Comparison of ENCODE assay signal across 9 mouse cellular contexts in the genomic region with DNA sequence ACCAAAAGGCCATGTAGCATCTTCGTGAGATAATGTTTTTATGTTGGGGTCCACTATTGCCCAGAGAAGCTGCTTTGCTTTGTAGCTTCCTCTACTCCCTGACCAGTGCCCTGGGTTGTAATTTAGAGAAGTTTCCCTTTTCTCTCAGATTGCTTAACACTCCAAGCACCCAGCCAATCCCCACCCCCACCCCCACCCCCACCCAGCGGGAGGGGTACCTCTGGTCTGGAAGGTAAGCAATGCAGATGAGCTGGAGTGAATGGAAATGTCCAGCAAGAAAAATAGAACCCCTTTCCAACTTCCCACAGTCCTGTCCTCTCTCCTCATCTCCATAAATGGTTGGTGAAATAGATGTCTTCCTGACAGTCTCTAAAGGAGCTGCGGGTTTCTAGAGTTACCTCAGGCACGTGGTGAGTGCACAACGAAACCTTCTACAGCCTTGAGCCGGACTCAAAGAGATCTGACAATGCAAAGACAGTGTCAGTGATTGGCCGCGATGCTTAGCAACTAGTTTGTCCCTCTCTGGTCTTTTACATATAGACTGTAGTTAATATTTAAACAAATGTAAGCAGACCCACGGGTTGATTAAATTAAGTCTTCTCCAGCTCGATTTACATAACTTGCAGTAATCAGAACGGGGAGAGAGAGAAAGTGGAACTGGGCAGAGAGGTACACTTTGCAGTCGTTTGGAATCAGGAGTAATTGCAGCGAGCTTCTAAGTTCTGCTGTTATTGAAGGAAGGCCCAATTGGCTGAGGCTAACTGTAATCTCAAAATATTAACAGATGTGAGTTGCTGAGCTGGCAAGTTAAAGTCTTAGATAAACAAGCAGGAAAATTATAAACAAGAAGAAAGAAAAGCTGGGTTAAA.
DNase-seq lines count a peak whose midpoint lies in the region; ATAC-seq lines count a peak whose summit lies in the region.
"Had no signal": no experiment of that assay in that cellular context is flagged by ENCODE, and none has a peak within 500 bp of the region (broad histone marks: within the 10 kb centered on the region; RNA-seq: fewer than 3 reads in every experiment).

No protein-coding gene starts in this region.

- 7% methylated on average over 13 of the region's 13 CpGs for WGBS in embryonic facial prominence, embryonic 13.5 days

- 0 out of 2 replicates have a peak, but pooled peaks cover 9% of the 10 kb centered on the region for H3K27me3 ChIP-seq in embryonic facial prominence, embryonic 13.5 days

- H3K4me1 ChIP-seq in embryonic facial prominence, embryonic 13.5 days = peaks cover 17% of the 10 kb centered on the region

- H3K36me3 ChIP-seq in embryonic facial prominence, embryonic 13.5 days = no peaks in the 10 kb centered on the region

- H3K4me2 ChIP-seq in embryonic facial prominence, embryonic 13.5 days = peak overlapping the region; percentile 66

- ATAC-seq in embryonic facial prominence, embryonic 13.5 days (ENCODE audit: insufficient number of reproducible peaks, insufficient read depth, low FRiP score, low TSS enrichment, low read depth) = no peak
- ATAC-seq in megakaryocyte, adult 5-6 weeks (ENCODE audit: poor library complexity, severe bottlenecking) = peak; percentile 67

- 0 out of 2 replicates have a peak, but pooled peaks cover 3% of the 10 kb centered on the region for H3K9me3 ChIP-seq in embryonic facial prominence, embryonic 13.5 days

- peak; percentile 47 for DNase-seq in ZHBTc4 (ENCODE audit: low read depth, low spot score)
- DNase-seq in kidney, adult 18-20 months = peak; percentile 39
- DNase-seq in frontal cortex, postnatal 10 days (ENCODE audit: low spot score in 2 of 2) = no peak
- DNase-seq in thymus, postnatal 10 days (ENCODE audit: low spot score in 2 of 2) = no peak
- no peak for DNase-seq in thymus, postnatal 0 days (ENCODE audit: low spot score)
- DNase-seq in urinary bladder, adult 18-20 months (ENCODE audit: low spot score in 2 of 2) = no peak

- peak overlapping the region; percentile 24; the same call in 1 of the 2 replicates for H3K4me3 ChIP-seq in embryonic facial prominence, embryonic 13.5 days
- H3K4me3 ChIP-seq: myocyte had no signal

- H3K9ac ChIP-seq in embryonic facial prominence, embryonic 13.5 days = peak overlapping the region; percentile 49; the same call in 1 of the 2 replicates

- H3K27ac ChIP-seq in embryonic facial prominence, embryonic 13.5 days = peak overlapping the region; percentile 19; the same call in 1 of the 2 replicates

Comparison
In these comparisons a context has a peak if more than half of its experiments do, and no peak if none do; other contexts are left out.
1. DNase-seq: peak in ZHBTc4 (single experiment) and kidney, adult 18-20 months (single experiment); none in frontal cortex, postnatal 10 days (0 of 2), thymus, postnatal 10 days (0 of 2), thymus, postnatal 0 days (single experiment) and urinary bladder, adult 18-20 months (0 of 2).